Mouse (Mus musculus) heart, adult 2 months (tissue): ENCODE measurements around the gene Samd4b.

Experiments
- CTCF ChIP-seq: fragments of 200-600 bp; IDR thresholded peaks from 2 replicates; pipeline ENCODE4 v1.8.1; 2022; ENCODE audit warnings: antibody characterized with exemption, mild to moderate bottlenecking, moderate library complexity
- POLR2A ChIP-seq: fragments of 200-500 bp; IDR thresholded peaks from 2 replicates; pipeline ENCODE4 v1.6.1; 2011; ENCODE audit warnings: mild to moderate bottlenecking, low read depth, low read length, control low read depth; ENCODE audit not compliant: insufficient read depth

GRCm38 (mm10) chr7:28376011-28376771 is 221.8 kb downstream of the Samd4b start:
- TF ChIP-seq CTCF = no peak
- TF ChIP-seq POLR2A = peak; percentile 88
